Mouse (Mus musculus) liver, embryonic 14 days (tissue): ENCODE data around the gene Irf7. TPM values are rescaled to one million over a fixed set of nuclear protein-coding genes. Genes with fewer than 3 reads are reported as not detected.

Source experiments
- polyA plus RNA-seq: library from polyadenylated mRNA; depleted of rRNA; stranded (reverse); fragments of >200 nt; gene quantifications from 2 replicates; pipeline ENCODE4 v1.2.3, GENCODE M21; 2012; rRNA removed

The Irf7 gene
- 8.3 and 11.9 TPM in 2 replicates for polyA plus RNA-seq

GRCm38 (mm10) chr7:141265739-141266561, at the start of gene Irf7:
Gene Irf7 (minus strand): TSS chr7:141266481.

GRCm38 (mm10) chr7:141291921-141292582, 25.8 kb upstream of the Irf7 start, which contains the start of gene Drd4:
Gene Drd4 (plus strand): TSS chr7:141292006.

GRCm38 (mm10) chr7:141278766-141279590, 12.7 kb upstream of the Irf7 start, which contains the start of gene Sct:
Gene Sct (minus strand): TSS chr7:141279133.

GRCm38 (mm10) chr7:141276546-141276945, 10.3 kb upstream of the Irf7 start, which contains the start of gene Cdhr5:
Gene Cdhr5 (minus strand): TSS chr7:141276786.

GRCm38 (mm10) chr7:141228279-141229067, 37.8 kb downstream of the Irf7 start, which contains the start of gene Phrf1:
Gene Phrf1 (plus strand): TSS chr7:141228784.

GRCm38 (mm10) chr7:141215101-141215879, 51.0 kb downstream of the Irf7 start, which contains the start of gene Rassf7:
Gene Rassf7 (plus strand): TSS chr7:141215860.

GRCm38 (mm10) chr7:141213605-141214235, 52.6 kb downstream of the Irf7 start, which contains the start of gene Lmntd2:
Gene Lmntd2 (minus strand): TSS chr7:141214080.

Other genes starting within 250 kb of the Irf7 start
- gene Ifitm6, start 248.6 kb downstream of the Irf7 start, polyA plus RNA-seq = 8.3 and 10.9 TPM in 2 replicates
- not detected in 2 replicates for gene Gm17387, start 237.3 kb downstream of the Irf7 start, polyA plus RNA-seq
- gene B4galnt4, start 205.4 kb downstream of the Irf7 start, polyA plus RNA-seq = 0.59 and 0.76 TPM in 2 replicates
- gene Pkp3, start 188.3 kb downstream of the Irf7 start, polyA plus RNA-seq = 0.38 and 0.48 TPM in 2 replicates
- 9.1 and 10.7 TPM in 2 replicates for gene Sigirr, start 165.9 kb downstream of the Irf7 start, polyA plus RNA-seq
- 0.36 TPM in 2 replicates for gene Ano9, start 148.7 kb downstream of the Irf7 start, polyA plus RNA-seq
- gene Ptdss2, start 144.1 kb downstream of the Irf7 start, polyA plus RNA-seq = 62.0 and 81.0 TPM in 2 replicates
- gene Rnh1, start 93.6 kb downstream of the Irf7 start, polyA plus RNA-seq = 23.5 and 28.6 TPM in 2 replicates
- 67.7 and 68.0 TPM in 2 replicates for gene Hras, start 72.5 kb downstream of the Irf7 start, polyA plus RNA-seq
- 13.2 and 14.8 TPM in 2 replicates for gene Lrrc56, start 72.3 kb downstream of the Irf7 start, polyA plus RNA-seq
- gene Lmntd2, start 52.4 kb downstream of the Irf7 start, polyA plus RNA-seq = 1.6 and 2.0 TPM in 2 replicates
- 22.1 and 22.8 TPM in 2 replicates for gene Rassf7, start 50.6 kb downstream of the Irf7 start, polyA plus RNA-seq
- 10.8 and 16.2 TPM in 2 replicates for gene Phrf1, start 37.7 kb downstream of the Irf7 start, polyA plus RNA-seq
- gene Cdhr5, start 10.3 kb upstream of the Irf7 start, polyA plus RNA-seq = 0.07 and 0.09 TPM in 2 replicates
- gene Sct, start 12.7 kb upstream of the Irf7 start, polyA plus RNA-seq = 0.23 and 0.67 TPM in 2 replicates
- 0.01 TPM in 1 of 2 replicates, not detected in the other for gene Drd4, start 25.5 kb upstream of the Irf7 start, polyA plus RNA-seq
- 7.0 and 8.4 TPM in 2 replicates for gene Deaf1, start 61.2 kb upstream of the Irf7 start, polyA plus RNA-seq
- 11.7 and 13.9 TPM in 2 replicates for gene Tmem80, start 61.3 kb upstream of the Irf7 start, polyA plus RNA-seq
- gene Eps8l2, start 72.4 kb upstream of the Irf7 start, polyA plus RNA-seq = 7.1 and 8.9 TPM in 2 replicates
- gene Taldo1, start 125.7 kb upstream of the Irf7 start, polyA plus RNA-seq = 238 and 279 TPM in 2 replicates
- 12.6 and 15.1 TPM in 2 replicates for gene Gatd1, start 147.7 kb upstream of the Irf7 start, polyA plus RNA-seq
- 0.01 and 0.03 TPM in 2 replicates for gene Cend1, start 163.0 kb upstream of the Irf7 start, polyA plus RNA-seq
- gene Slc25a22, start 171.4 kb upstream of the Irf7 start, polyA plus RNA-seq = 14.6 and 20.2 TPM in 2 replicates
- gene Pidd1, start 177.5 kb upstream of the Irf7 start, polyA plus RNA-seq = 13.8 and 16.0 TPM in 2 replicates
- gene Rplp2, start 180.9 kb upstream of the Irf7 start, polyA plus RNA-seq = 725 and 791 TPM in 2 replicates
- 5.2 and 7.0 TPM in 2 replicates for gene Pnpla2, start 188.7 kb upstream of the Irf7 start, polyA plus RNA-seq
- gene Cracr2b, start 194.6 kb upstream of the Irf7 start, polyA plus RNA-seq = 1.7 and 2.2 TPM in 2 replicates
- gene Cd151, start 200.9 kb upstream of the Irf7 start, polyA plus RNA-seq = 17.5 and 19.0 TPM in 2 replicates
- gene Polr2l, start 208.7 kb upstream of the Irf7 start, polyA plus RNA-seq = 23.0 and 24.7 TPM in 2 replicates
- gene Tspan4, start 208.8 kb upstream of the Irf7 start, polyA plus RNA-seq = 27.0 and 34.3 TPM in 2 replicates